Mouse (Mus musculus): ENCODE measurements at regions not wholly inside any gene's neighbourhood (a gene's known extent, or its start where the extent isn't known, plus 50 kb on each side); places are given as distances from the start of the nearest gene placed in this dataset.
"Not testable (repeated sequence)": the region's sequence is repeated elsewhere in the genome, so short reads cannot be mapped to it uniquely, and the experiment has no call there.

- no peak for DNase-seq (ENCODE audit: extremely low spot score in 1 of 2, low spot score in 2 of 2)
- intact Hi-C loops (cut with DNase I) = no loop called here
Measured at GRCm38 (mm10) chr15:60333573-60334306, 317.3 kb upstream of the 4933412E24Rik start.

GRCm38 (mm10) chr15:60317577-60317976 lies 301.2 kb upstream of the 4933412E24Rik start:
- DNase-seq (ENCODE audit: extremely low spot score in 1 of 2, low spot score in 2 of 2) = no peak
- intact Hi-C loops (cut with DNase I) = no loop called here

DNA sequence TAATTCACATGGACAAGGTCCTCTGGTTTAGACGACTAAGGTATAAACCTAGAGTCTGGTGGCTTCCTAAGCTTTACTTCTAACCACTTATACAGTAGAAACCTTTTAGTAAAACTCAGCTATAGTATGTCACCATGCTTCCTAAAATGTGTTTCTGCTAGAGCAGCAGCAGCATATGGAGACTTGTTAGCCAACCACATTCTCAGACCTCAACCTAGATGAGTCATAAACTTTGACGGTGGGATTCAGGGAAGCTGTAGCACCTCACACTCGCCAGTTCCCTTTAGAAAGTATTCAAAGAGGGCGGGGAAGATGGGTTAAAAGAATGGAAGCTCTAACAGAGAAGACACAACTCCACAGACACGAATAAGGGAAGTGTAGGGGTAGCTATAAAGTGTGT lies 298.8 kb upstream of the 4933412E24Rik start:
- intact Hi-C loops (cut with DNase I) = no loop called here
- DNase-seq (ENCODE audit: extremely low spot score in 1 of 2, low spot score in 2 of 2) = no peak

DNA sequence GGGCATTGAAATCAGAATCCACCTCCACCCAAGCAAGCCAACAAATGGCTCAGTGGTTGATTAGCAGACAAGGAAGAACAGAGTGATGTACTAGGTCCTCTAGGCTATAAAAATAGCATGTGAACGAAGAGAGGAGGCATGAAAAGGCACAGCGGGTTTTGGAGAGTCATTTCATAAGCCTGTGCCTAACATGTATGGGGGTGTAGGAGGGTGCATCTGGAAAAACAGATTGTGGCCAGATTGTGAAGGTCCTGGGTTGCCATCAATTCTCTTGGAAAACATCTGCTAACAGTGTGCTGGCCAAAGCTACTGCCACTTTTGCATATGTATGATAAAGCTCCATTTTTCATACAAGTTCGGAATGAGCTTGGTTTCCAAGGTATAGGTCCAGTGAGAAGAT lies 293.5 kb upstream of the 4933412E24Rik start:
- DNase-seq (ENCODE audit: extremely low spot score in 1 of 2, low spot score in 2 of 2) = peak in 1 of 2 experiments; percentile 48
- intact Hi-C loops (cut with DNase I) = no loop called here

DNA sequence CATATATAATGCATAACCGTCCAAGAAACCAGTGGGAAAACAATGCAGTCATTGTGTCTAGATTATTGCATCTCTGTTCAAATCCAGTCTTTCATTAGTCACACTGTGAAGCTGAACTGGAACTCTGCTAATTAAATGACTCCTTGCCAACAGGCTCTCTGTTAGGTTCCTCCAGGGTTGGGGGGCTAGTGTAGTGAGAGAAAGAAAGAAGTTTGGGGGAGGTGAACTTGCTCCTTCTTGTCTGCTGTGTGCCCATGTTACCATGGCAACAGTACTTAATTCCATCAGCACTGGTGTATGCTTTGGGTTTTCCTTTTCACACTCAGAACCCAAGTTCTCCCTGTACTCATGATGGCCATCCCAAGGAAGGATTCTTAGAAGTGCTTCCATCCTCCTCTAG lies 292.6 kb upstream of the 4933412E24Rik start:
- intact Hi-C loops (cut with DNase I) = no loop called here

DNA sequence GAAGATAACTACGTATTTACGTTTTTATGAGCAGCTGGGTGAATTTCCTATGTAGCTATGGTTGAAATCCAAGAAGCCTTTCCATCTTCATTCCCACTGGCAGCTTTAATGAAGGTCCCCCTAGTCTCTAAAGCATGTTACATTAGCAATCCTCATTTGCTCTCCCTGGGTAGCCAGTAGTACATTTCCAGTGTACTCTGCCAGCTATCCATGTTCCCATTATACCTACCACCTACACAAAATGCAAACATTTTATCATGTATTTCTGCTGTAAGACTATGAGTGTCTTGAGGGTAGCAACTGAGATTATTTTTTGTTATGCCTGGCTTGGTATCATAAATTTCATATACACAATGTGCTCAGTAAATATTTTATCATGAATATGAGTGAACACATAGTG lies 291.7 kb upstream of the 4933412E24Rik start:
- intact Hi-C loops (cut with DNase I) = no loop called here
- DNase-seq (ENCODE audit: extremely low spot score in 1 of 2, low spot score in 2 of 2) = no peak

More for the DNA sequence above, 292.6 kb upstream of the 4933412E24Rik start:
- no peak for DNase-seq (ENCODE audit: extremely low spot score in 1 of 2, low spot score in 2 of 2)

- intact Hi-C loops (cut with DNase I) = no loop called here
- no peak for DNase-seq (ENCODE audit: extremely low spot score in 1 of 2, low spot score in 2 of 2)
Measured at GRCm38 (mm10) chr15:60303501-60303900, 287.1 kb upstream of the 4933412E24Rik start.

DNA sequence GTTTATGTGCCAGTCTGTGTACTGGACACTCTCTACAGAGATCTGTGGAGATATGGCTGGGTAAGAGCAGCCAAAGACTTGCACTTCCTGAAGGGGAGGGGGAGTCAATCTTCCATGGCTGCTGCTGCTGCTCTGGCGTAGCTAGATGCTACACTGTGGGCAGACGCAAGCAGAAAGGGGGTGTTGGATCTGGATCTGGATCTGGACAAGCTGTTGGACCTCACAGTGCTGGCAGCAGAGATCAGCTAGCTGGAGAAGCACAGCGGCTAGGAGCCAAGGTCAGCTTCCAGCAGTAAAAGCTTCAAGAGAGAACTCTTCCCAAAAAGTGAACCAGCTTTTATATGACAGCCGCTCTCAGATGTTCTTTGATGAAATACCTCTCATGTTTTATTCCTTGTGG lies 285.5 kb upstream of the 4933412E24Rik start:
- DNase-seq (ENCODE audit: extremely low spot score in 1 of 2, low spot score in 2 of 2) = no peak
- intact Hi-C loops (cut with DNase I) = no loop called here

DNA sequence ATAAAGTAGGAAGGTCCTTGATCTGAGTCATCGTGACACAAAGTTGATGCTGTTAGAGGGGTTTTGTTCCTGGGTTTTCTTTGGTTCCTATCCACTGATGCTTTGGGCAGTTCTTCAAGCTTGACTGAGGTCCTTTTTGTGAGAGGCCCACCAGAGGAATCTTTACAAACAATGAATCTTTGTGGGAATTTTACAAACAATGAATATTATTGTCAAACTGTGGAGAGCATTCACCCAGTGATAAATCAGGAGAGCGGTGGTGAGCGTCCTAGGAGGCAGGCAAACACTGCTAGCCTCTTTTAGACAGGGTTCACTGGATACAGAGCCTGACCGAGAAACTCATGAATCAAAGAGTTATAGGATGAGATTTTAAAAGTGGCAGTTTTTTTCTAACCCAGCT lies 268.9 kb upstream of the 4933412E24Rik start:
- intact Hi-C loops (cut with DNase I) = no loop called here
- DNase-seq (ENCODE audit: extremely low spot score in 1 of 2, low spot score in 2 of 2) = no peak

- intact Hi-C loops (cut with DNase I) = no loop called here
Measured at GRCm38 (mm10) chr15:60280378-60280777, 264.0 kb upstream of the 4933412E24Rik start.

DNA sequence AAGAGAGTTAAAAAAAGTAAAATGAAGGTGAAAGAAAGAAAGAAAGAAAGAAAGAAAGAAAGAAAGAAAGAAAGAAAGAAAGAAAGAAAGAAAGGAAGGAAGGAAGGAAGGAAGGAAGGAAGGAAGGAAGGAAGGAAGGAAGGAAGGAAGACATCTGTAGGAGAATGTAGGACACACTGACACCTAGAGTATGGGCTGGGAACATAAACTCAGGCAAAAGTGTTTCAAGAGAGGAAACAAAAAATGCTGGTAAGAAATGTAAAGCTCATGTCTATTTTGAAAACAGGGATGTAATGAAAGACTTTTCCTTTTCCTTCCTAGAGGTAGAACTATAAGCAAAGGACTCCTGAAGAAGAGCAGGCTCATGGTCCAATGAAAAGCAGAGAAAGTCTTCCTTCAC lies 237.2 kb upstream of the 4933412E24Rik start:
- intact Hi-C loops (cut with DNase I) = not testable (repeated sequence)

More at GRCm38 (mm10) chr15:60280378-60280777, 264.0 kb upstream of the 4933412E24Rik start:
- no peak for DNase-seq (ENCODE audit: extremely low spot score in 1 of 2, low spot score in 2 of 2)

DNA sequence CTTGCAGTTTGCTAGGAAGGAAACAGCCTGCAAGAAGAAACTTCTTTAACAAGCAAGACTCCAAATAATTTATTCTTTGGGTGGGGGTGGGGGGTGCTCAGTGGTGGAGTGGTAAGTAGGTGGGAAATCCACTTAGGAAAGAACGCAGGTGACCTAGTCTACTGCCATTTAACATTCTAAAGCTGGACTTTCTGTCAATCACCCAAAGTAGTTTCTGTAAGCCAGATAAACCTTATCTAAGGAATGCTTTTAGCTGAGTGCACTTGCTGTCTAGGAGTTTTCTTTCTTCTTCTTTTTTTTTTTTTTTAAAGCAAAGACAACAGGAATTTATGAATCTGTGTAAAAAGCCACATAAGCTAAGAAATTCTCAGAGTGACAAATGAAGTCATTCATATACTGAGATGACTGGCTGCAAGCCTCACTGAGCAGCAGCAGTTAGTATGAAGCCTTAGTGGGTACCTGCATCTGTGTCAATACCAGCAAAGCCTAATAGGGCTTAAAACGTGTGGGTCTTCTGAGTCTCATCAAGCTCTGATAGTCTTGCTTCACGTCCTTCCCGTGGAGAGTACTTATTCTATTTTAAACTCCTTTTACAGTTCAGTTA lies 210.0 kb upstream of the 4933412E24Rik start:
- no peak for DNase-seq (ENCODE audit: extremely low spot score in 1 of 2, low spot score in 2 of 2)
- intact Hi-C loops (cut with DNase I) = no loop called here

More for the DNA sequence above, 237.2 kb upstream of the 4933412E24Rik start:
- DNase-seq (ENCODE audit: extremely low spot score in 1 of 2, low spot score in 2 of 2) = not testable (repeated sequence)

GRCm38 (mm10) chr15:60195070-60195469 lies 178.7 kb upstream of the 4933412E24Rik start:
- intact Hi-C loops (cut with DNase I) = no loop called here
- no peak for DNase-seq (ENCODE audit: extremely low spot score in 1 of 2, low spot score in 2 of 2)

- no peak for DNase-seq (ENCODE audit: extremely low spot score in 1 of 2, low spot score in 2 of 2)
- intact Hi-C loops (cut with DNase I) = no loop called here
Measured at GRCm38 (mm10) chr15:60193157-60193556, 176.7 kb upstream of the 4933412E24Rik start.

DNA sequence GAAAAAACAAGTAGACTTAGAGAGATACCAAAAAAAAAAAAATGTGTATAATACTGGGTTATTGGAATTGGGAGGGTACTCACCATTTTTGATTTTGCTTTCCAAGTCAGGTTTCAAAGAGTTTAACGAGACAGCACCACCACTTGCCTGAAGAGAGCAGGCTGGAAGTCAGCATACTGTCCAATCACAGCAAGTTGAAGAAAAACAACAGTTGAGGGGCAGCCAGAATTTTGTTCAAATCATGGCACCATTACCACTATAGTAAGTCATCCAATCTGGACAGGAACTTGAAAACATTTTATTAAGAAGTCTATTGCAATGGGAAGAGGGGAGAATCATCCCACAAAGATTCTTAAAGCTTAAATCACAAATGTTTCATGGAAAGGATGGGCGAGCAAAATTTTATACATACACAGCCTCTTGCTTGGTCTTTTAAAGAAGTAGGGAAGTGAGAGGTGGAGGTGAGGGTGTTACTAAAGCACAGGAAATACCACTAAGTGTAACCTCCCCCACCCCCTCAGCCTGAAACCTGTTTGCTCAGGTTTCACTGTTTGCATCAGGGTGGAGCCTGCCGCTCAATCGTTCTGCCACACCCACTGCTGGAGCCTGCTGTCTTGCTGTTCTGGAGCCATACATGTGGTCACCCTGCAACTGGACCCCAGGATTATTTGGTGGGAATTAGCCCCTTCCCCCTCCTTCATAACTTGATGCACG lies 170.7 kb upstream of the 4933412E24Rik start:
- no peak for DNase-seq (ENCODE audit: extremely low spot score in 1 of 2, low spot score in 2 of 2)
- intact Hi-C loops (cut with DNase I) = no loop called here

GRCm38 (mm10) chr15:60141554-60142070 lies 125.2 kb upstream of the 4933412E24Rik start:
- no peak for DNase-seq (ENCODE audit: extremely low spot score in 1 of 2, low spot score in 2 of 2)
- intact Hi-C loops (cut with DNase I) = no loop called here

DNA sequence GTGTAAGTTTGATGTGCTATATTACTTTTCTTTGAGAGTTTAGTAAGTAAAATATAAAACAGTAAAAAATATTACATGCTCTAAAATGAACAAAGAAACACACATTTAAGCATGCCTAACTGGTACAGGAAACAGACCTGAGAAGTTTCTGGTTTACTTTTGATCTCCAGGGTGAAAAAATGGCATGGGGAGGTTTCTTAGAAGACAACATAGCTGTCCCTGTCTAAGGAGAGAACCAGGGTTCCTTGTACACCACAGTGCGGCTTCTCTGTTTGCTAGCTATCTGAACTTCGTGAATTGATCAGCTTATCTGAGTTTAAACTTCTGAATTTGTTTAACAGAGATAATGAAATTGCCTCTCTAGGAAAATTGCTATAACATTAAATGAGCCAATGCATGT lies 120.3 kb upstream of the 4933412E24Rik start:
- DNase-seq (ENCODE audit: extremely low spot score in 1 of 2, low spot score in 2 of 2) = no peak
- intact Hi-C loops (cut with DNase I) = no loop called here

DNA sequence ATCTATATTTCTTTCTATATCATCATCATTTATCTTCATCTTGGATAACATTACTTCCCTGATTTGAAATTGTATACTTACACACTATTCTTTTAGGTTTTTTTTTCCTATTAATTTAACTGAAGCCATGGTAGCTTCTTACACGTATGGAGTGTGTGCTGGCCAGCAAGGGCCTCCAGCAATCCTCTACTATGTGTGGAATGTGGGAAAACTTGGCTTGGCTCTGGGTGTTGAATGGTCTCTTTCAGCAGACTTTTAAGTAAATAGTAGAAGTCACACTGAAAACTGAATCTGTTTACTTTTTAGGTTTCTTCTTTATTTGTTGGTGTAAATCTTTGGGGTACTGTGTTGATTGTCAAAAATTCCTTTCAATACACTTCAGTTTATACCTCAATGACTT lies 118.1 kb upstream of the 4933412E24Rik start:
- intact Hi-C loops (cut with DNase I) = no loop called here

DNA sequence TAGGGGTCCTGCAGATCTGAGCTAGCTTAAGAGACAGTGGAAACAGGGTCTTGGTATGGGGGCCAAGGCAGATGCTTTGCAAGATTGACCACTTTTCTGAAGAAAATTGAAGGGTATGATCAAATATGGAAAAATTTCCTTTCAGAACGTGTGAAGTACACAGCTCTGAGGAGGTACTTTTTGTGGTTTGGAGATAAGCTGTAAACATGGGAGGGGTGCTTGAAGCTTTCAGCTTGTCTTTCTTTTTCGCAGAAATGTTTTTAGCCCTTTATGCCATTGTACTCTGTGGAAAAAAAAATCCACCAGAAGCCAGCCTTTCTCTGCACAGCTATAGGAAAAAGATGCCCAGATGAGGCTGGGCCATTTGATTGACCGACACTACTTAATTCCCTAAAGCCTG lies 116.3 kb upstream of the 4933412E24Rik start:
- no peak for DNase-seq (ENCODE audit: extremely low spot score in 1 of 2, low spot score in 2 of 2)
- intact Hi-C loops (cut with DNase I) = no loop called here

More for the DNA sequence above, 118.1 kb upstream of the 4933412E24Rik start:
- DNase-seq (ENCODE audit: extremely low spot score in 1 of 2, low spot score in 2 of 2) = no peak

- intact Hi-C loops (cut with DNase I) = no loop called here
- DNase-seq (ENCODE audit: extremely low spot score in 1 of 2, low spot score in 2 of 2) = no peak
Measured at GRCm38 (mm10) chr15:60124461-60124860, 108.0 kb upstream of the 4933412E24Rik start.

All from left cerebral cortex, postnatal 10 days (tissue).